Mouse (Mus musculus): ENCODE measurements around the gene Ptprcap.

Gene Ptprcap

DNA sequence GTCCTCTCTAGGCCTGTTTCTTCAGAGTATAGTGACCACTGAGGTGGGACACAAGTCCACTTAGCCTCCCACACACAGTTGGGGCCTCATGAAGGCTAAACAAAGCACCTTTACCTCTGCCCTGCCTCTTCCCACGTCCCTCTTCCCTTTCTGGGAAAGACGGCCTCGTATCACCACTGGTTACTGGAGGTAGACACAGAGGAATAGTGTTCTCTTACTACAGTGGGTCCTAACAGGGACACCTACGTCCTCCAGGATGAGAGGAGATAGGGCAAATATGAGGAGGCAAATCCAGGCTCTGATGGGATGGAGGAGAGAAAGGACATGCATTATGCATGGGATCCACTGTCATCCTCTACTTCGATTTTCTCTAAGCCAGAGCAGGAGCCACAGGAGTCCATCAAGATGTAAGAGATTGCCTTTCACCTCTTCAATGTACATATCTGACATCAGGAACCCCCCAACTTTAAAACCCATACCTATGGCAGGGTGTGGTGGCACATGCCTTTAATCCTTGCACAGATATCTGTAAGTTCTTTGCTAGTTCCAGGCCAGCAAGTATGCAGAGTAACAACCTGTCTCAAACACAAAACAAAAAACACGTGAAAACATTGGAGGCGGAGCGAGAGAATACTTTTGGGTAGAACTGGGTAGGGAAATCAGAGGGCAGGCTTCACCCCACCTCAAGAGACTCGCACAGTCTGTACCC, 5.5 kb upstream of the Ptprcap start:
- in situ Hi-C loops (cut with MseI, MboI) = no loop called here

DNA sequence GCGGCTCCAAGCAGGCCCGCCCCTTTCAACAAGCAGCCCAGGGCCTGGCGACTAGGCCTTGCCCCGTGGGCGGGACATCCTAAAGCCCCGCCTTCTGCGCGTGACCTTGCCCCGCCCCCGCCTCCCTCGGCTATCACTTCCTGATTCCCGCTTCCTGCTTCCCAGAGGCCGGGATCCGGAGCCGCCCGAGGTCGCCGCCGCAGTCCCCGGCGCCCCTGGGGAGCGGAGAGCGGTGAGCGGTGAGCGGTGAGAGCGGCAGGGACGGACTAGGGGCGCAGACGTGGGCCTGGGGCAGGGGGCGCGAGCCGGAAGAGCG, 5.0 kb upstream of the Ptprcap start, which contains the start of gene Coro1b:
TSS of gene Coro1b (plus strand) at position 129 of the 316 bp plus-strand sequence.
- in situ Hi-C loops (cut with MseI, MboI) = no loop called here

DNA sequence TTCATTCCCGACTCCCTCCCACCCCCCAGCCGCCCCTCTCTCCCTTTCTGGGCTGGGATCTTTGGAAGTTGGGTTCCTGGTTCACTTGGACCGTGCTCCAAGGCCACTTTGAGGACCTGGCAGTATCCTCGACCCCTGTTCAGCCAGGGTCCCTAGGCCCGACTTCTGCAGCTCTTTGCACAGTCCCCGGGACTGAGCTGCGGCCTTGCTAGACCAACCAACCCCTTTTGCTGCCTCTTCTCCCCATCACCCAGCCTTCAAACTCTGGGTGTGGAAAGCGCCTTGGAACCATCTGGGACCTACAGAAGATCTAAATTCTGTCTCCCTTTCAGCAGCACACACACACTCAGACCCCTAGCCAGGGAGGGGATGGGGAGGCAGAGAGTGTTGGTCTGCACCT, 4.6 kb upstream of the Ptprcap start:
- in situ Hi-C loops (cut with MseI, MboI) = no loop called here

- in situ Hi-C loops (cut with MseI, MboI) = no loop called here
Observed at GRCm38 (mm10) chr19:4149283-4149682, 4.1 kb upstream of the Ptprcap start.

DNA sequence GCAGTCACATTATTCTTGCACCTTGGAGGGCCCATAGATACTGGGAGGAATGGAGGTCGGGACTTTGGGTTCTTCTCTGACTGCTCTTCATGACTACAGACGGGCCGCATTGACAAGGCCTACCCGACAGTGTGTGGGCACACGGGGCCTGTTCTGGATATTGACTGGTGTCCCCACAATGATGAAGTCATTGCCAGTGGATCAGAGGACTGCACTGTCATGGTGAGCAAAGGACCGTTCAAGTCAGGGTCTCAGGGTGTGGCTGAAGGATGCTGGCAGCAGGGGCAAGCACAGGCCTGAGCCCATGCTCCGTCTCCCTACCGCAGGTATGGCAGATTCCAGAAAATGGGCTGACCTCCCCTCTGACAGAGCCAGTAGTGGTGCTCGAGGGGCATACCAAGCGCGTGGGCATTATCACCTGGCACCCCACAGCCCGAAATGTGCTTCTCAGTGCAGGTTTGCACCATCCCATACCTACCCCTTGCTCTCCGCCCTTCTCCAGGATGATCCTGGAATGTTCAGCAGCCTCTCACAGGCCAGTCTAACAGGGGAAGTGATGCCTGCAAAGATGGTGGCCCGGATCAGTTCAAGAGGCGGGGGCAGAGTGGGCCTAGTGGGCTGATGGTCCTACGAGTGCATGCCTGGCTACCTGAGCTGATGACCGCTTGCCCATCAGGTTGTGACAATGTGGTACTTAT, 3.5 kb upstream of the Ptprcap start:
- in situ Hi-C loops (cut with MseI, MboI) = no loop called here

- in situ Hi-C loops (cut with MseI, MboI) = no loop called here
Observed at GRCm38 (mm10) chr19:4150567-4151487, 2.6 kb upstream of the Ptprcap start.

DNA sequence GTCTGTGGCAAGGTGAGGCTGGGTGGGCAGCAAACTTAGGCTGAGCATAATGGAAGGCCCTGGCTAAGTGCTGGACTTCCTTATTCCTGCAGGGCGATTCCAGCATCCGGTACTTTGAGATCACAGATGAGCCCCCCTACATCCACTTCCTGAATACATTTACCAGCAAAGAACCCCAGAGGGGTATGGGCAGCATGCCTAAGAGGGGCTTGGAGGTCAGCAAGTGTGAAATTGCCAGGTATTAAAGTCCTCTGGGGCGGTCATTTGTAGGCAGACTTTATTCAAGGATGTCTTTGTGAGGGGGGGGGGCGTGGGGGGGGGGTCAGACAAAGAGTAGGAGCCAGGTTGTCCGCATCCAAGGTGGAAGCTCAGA, 1.9 kb upstream of the Ptprcap start:
- in situ Hi-C loops (cut with MseI, MboI) = no loop called here

- in situ Hi-C loops (cut with MseI, MboI) = no loop called here
Observed at GRCm38 (mm10) chr19:4151898-4152297, 1.5 kb upstream of the Ptprcap start.

DNA sequence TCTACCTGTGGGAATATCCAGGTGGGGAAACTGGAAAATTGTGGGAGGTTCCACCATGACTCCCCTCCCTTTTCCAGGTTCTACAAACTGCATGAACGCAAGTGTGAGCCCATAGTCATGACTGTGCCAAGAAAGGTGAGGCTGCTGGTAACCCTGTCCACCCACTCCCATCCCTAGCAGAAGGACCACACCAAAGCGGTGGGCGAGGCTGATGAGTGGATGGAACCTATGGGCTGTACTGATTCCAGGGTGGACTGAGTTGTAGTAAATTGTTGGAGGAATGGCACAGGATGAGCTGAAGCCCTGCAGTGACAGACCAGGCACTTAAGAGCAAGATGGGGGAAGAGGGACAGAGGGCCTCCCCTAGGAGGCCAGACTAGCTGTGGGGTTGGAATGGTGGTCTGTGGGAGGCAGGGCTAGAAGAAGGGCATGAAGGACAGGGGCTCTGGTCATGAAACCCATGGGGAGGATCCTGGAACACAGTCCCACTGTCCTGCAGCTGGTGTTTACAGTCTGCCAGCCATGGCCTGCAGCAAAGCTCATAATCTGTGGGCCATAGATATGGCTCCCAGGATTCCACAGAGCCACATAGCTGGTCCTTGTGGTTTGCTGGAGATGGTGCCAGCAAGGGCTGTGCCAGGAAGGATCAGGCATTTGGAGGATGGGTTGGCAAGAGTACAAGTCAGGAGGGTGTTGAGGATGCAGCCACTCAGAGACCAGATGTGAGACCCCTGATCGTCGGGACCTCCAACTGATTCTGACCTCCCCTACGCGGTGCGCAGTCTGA, 766 bp upstream of the Ptprcap start:
- in situ Hi-C loops (cut with MseI, MboI) = no loop called here

- in situ Hi-C loops (cut with MseI, MboI) = no loop called here
Observed at GRCm38 (mm10) chr19:4154437-4155222, 1.2 kb downstream of the Ptprcap start.

- in situ Hi-C loops (cut with MseI, MboI) = no loop called here
Observed at GRCm38 (mm10) chr19:4155223-4156072, 2.0 kb downstream of the Ptprcap start.

DNA sequence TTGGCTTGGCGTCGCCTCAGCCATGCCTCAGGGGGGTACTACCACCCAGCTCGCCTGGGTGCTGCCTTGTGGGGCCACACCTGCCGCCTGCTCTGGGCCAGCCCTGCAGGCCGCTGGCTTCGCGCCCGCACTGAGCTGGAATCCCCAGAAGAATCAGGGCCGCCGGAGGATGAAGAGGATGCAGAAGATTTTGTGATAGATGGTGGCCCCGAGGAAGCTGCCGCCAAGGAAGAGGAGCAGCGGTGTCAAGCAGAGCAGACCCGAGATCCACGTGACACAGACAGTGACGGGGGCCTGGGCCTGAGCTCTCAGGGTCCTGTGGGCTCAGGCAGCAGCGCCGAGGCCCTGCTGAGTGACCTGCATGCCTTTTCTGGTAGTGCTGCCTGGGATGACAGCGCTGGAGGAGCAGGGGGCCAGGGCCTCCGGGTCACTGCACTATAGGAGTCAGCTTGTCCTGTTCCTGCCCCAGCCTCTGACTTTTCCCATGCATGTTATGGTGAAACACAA, 2.7 kb downstream of the Ptprcap start:
- in situ Hi-C loops (cut with MseI, MboI) = no loop called here

- in situ Hi-C loops (cut with MseI, MboI) = no loop called here
Observed at GRCm38 (mm10) chr19:4156771-4157170, 3.4 kb downstream of the Ptprcap start.

DNA sequence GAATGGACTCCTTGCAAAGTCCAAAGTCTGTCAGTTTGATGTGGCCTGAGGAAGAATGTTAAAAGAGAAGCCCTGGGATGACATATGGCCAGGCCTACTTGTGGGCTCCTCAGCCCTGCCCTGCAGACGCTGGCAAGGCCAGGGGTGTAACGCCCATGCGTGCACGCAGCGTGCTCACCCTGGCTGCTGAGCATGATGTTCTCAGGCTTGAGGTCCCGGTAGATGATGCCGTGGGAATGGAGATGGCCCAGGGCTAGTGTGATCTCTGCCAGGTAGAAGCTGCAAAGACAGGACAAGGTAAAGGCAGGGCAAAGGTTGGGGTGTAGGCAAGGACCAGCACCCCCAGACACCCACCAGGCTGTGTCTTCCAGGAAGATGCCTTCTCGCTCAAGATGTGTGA, 5.6 kb downstream of the Ptprcap start:
- in situ Hi-C loops (cut with MseI, MboI) = no loop called here

DNA sequence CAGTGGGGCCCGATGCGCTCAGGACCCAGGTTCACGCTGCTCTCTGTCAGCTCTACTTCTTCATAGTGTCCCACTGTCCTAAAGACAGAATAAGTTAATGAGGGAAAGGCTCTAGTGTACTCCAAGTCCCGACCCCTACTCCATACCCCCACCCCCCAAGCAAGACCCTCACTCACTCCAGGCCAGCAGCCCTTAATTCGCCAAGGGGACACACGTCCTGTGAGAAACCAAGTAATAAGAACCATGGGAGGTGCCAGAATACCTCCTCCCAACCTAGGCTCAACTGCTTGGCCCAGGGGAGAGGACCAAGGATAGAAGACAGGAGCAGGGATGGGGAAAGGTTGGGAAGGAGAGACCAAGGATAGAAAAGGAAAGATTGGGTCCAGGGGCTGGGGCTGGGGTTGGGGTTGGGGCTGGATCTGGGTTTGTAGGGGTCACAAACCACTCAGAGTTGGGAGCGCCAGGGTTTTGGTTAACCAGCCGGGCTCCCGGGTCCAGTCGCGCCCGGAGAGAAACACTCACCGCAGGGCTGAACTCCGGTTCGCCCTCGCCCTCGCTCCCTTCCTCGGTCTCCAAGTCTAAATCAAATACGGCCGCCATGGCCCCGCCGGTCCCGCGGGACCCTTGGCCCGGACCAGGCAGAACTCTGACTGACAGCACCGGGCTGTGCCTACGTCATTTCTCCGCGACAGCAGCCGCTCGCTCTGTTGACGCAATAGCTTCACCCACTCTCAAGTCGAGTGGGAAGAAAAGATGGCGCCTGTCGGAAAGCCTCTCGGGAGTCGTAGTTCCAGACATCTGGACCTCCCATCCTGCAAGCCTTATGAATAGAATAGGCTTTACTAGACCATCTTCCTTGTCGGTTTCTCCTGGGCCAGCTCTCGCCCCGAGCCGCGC, 9.5 kb downstream of the Ptprcap start, which contains the start of gene Rps6kb2:
TSS of gene Rps6kb2 (minus strand) at position 709 of the 897 bp plus-strand sequence.
- in situ Hi-C loops (cut with MseI, MboI) = no loop called here

GRCm38 (mm10) chr19:4163543-4163887, 10.1 kb downstream of the Ptprcap start:
- in situ Hi-C loops (cut with MseI, MboI) = no loop called here

DNA sequence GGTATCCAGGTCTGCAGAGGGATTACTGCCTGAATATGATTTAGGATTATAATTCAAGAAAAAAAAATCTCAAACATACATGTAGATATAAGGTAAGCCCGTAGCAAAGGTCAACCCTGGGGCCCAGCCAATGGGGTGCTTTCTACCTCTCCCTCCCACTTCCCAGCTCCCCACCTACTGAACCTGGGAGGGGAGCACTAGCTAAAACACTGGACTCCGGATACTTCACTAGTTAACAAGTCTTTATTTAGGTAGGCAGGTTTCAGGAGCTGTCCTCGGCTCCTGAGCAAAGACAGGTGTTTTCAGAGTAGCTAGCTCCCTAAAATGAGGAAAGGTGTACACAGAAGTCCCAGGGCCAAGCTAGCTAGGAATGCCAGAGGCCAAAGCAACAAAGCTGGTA, 10.7 kb downstream of the Ptprcap start:
- in situ Hi-C loops (cut with MseI, MboI) = no loop called here

- in situ Hi-C loops (cut with MseI, MboI) = no loop called here
Observed at GRCm38 (mm10) chr19:4164721-4165120, 11.3 kb downstream of the Ptprcap start.
